ENCODE assay signal across 19 mouse cellular contexts in the genomic region with DNA sequence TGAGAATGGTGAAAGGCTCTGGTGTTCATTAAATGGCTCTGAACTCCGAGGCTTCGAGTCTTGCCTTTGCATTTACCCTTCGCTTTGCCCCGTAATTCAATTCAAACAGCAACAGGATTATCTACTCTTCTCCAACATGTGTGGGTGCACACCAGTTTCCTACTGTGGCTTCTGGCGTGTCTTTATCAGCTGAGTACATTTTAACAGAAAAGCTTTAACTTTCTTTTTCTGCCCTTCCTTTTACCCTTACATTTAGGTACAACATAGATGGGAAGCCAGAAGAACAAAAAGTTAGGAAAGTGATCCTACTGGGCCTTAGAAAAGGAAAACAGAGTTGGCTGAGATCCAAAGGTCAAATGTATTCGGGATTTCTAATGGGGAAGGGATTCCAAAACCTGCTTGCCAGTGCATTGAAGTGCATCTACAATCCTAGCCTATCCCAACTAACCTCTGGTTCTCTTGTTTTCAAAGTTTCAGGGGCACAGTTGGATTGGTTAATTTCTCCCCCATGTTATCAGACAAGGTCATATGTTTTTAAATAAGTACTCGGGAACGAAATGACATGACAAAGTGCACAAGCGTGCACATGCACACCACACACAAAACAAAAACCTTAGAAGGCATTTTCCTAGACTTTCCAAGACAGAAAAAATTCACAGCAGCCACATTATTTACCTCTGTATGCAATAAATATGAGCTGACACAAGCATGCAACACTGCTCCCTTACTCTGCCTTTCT.
A peak's percentile ranks its signal among the peaks of the same experiment; 100 is the strongest.
DNase-seq lines count a peak whose midpoint lies in the region; ATAC-seq and TF ChIP-seq lines count a peak whose summit lies in the region.
"Had no signal": no experiment of that assay in that cellular context is flagged by ENCODE, and none has a peak within 500 bp of the region (broad histone marks: within the 10 kb centered on the region; RNA-seq: fewer than 3 reads in every experiment).

No protein-coding gene starts in this region.

- H3K4me1 ChIP-seq in heart, embryonic 13.5 days, result peaks cover 68% of the 10 kb centered on the region
- peaks cover 21 to 44% of the 10 kb centered on the region in 2 experiments for H3K4me1 ChIP-seq in MEL (ENCODE audit: control insufficient read depth in 1 of 2, insufficient read depth in 2 of 2, low read length in 2 of 2)
- H3K4me1 ChIP-seq in liver, embryonic 15.5 days (replicated peaks), result peaks cover 4% of the 10 kb centered on the region; the same call in 1 of the 2 replicates
- H3K4me1 ChIP-seq: embryonic facial prominence, embryonic 13.5 days; hindbrain, embryonic 15.5 days; intestine, embryonic 15.5 days; neural tube, embryonic 12.5 days had no signal

- no peak for TF ChIP-seq CTCF in MEL (IDR thresholded peaks at IDR 0.05 in 2 of 3, conservative IDR thresholded peaks at IDR 0.05 in 1 of 3; ENCODE audit: control insufficient read depth in 1 of 3, insufficient read depth in 1 of 3, low read depth in 2 of 3, low read length in 3 of 3, poor library complexity in 1 of 3, severe bottlenecking in 1 of 3)

- H3K4me3 ChIP-seq in heart, embryonic 13.5 days, result no peak overlapping the region
- peak overlapping the region; percentile 49 to 51 for H3K4me3 ChIP-seq in MEL (ENCODE audit: control insufficient read depth in 1 of 2, insufficient read depth in 1 of 2, low read depth in 2 of 2, low read length in 2 of 2)
- H3K4me3 ChIP-seq in liver, embryonic 15.5 days (replicated peaks), result no peak overlapping the region
- H3K4me3 ChIP-seq: embryonic facial prominence, embryonic 13.5 days; hindbrain, embryonic 15.5 days; intestine, embryonic 15.5 days; neural tube, embryonic 12.5 days had no signal

- intact Hi-C loops in heart, postnatal 14 days (cut with DNase I), result no loop called here
- intact Hi-C loops in gastrocnemius, postnatal 36 days (cut with DNase I), result no loop called here

- DNase-seq in heart, postnatal 14 days, result no peak
- peak; percentile 91 for DNase-seq in MEL (ENCODE audit: low read depth, low spot score)
- DNase-seq in right cerebral cortex, adult 18-20 months, result no peak
- DNase-seq in gastrocnemius, postnatal 36 days, result no peak
- DNase-seq in right cerebral cortex, postnatal 36 days (ENCODE audit: low spot score in 2 of 2), result no peak
- DNase-seq: cerebellum, adult 9-11 months; kidney, adult 9 months; kidney, postnatal 25 days; thymus, postnatal 25 days had no signal

- no peak; the same call in 1 of the 2 replicates for TF ChIP-seq RAD21 in MEL (IDR thresholded peaks at IDR 0.05; ENCODE audit: low read depth, low read length)

- H3K27me3 ChIP-seq in heart, embryonic 13.5 days (replicated peaks), result no peaks in the 10 kb centered on the region
- H3K27me3 ChIP-seq in MEL (ENCODE audit: control insufficient read depth in 1 of 2, insufficient read depth in 2 of 2, low read length in 2 of 2), result no peaks in the 10 kb centered on the region
- no peaks in the 10 kb centered on the region for H3K27me3 ChIP-seq in liver, embryonic 15.5 days
- H3K27me3 ChIP-seq: embryonic facial prominence, embryonic 13.5 days; hindbrain, embryonic 15.5 days; intestine, embryonic 15.5 days; neural tube, embryonic 12.5 days had no signal

- H3K9ac ChIP-seq in heart, embryonic 13.5 days, result no peak overlapping the region
- H3K9ac ChIP-seq in MEL (ENCODE audit: control insufficient read depth, low read depth, low read length, poor library complexity, severe bottlenecking), result peak overlapping the region; percentile 57
- no peak overlapping the region for H3K9ac ChIP-seq in liver, embryonic 15.5 days
- H3K9ac ChIP-seq: embryonic facial prominence, embryonic 13.5 days; hindbrain, embryonic 15.5 days; intestine, embryonic 15.5 days; neural tube, embryonic 12.5 days had no signal

- WGBS in heart, embryonic 13.5 days, result 55% methylated on average over 9 of the region's 9 CpGs
- WGBS in liver, embryonic 15.5 days (ENCODE audit: insufficient replicate concordance), result 21% methylated on average over 9 of the region's 9 CpGs

- no peak for ATAC-seq in heart, embryonic 13.5 days (ENCODE audit: extremely low read depth, insufficient number of reproducible peaks, low FRiP score, low TSS enrichment)
- peak; percentile 90 for ATAC-seq in common myeloid progenitor, adult 5-6 weeks (replicated peaks; ENCODE audit: low read depth, poor library complexity, severe bottlenecking)
- peak; percentile 47 for ATAC-seq in liver, embryonic 15.5 days (ENCODE audit: insufficient read depth)
- ATAC-seq: forebrain, embryonic 16.5 days; intestine, embryonic 15.5 days had no signal

- H3K27ac ChIP-seq in heart, embryonic 13.5 days (replicated peaks), result peak overlapping the region; percentile 8
- peak overlapping the region; percentile 99 for H3K27ac ChIP-seq in MEL (ENCODE audit: control insufficient read depth, low read depth, low read length)
- no peak overlapping the region for H3K27ac ChIP-seq in liver, embryonic 15.5 days (replicated peaks)
- H3K27ac ChIP-seq: embryonic facial prominence, embryonic 13.5 days; hindbrain, embryonic 15.5 days; intestine, embryonic 15.5 days; neural tube, embryonic 12.5 days had no signal

- no peak overlapping the region for H3K4me2 ChIP-seq in heart, embryonic 13.5 days
- H3K4me2 ChIP-seq in liver, embryonic 15.5 days, result no peak overlapping the region
- H3K4me2 ChIP-seq: embryonic facial prominence, embryonic 13.5 days; hindbrain, embryonic 15.5 days; intestine, embryonic 15.5 days; midbrain, embryonic 11.5 days; neural tube, embryonic 12.5 days had no signal

- H3K79me2 ChIP-seq in MEL (ENCODE audit: control insufficient read depth, insufficient read depth, low read length, poor library complexity), result no peaks in the 10 kb centered on the region

- no peaks in the 10 kb centered on the region for H3K9me3 ChIP-seq in heart, embryonic 13.5 days
- H3K9me3 ChIP-seq in MEL (replicated peaks; ENCODE audit: insufficient read depth, low read length), result no peaks in the 10 kb centered on the region
- H3K9me3 ChIP-seq in liver, embryonic 15.5 days (replicated peaks), result no peaks in the 10 kb centered on the region
- H3K9me3 ChIP-seq: embryonic facial prominence, embryonic 13.5 days; hindbrain, embryonic 15.5 days; intestine, embryonic 15.5 days; neural tube, embryonic 12.5 days had no signal

- H3K36me3 ChIP-seq in heart, embryonic 13.5 days, result peaks cover 6% of the 10 kb centered on the region; the same call in 1 of the 2 replicates
- H3K36me3 ChIP-seq in MEL (ENCODE audit: control insufficient read depth in 1 of 2, insufficient read depth in 2 of 2, low read length in 2 of 2), result peaks cover 0 to 61% of the 10 kb centered on the region in 2 experiments; a peak in 2 of 4 replicates
- no peaks in the 10 kb centered on the region for H3K36me3 ChIP-seq in liver, embryonic 15.5 days (replicated peaks)
- H3K36me3 ChIP-seq: embryonic facial prominence, embryonic 13.5 days; G1E; hindbrain, embryonic 15.5 days; intestine, embryonic 15.5 days; neural tube, embryonic 12.5 days had no signal

- no peak for TF ChIP-seq POLR2A in MEL (IDR thresholded peaks at IDR 0.05; ENCODE audit: control insufficient read depth in 1 of 2, insufficient read depth in 1 of 2, low read depth in 1 of 2, low read length in 2 of 2, poor library complexity in 1 of 2)

- peak; percentile 99 to 100 for TF ChIP-seq EP300 in MEL (IDR thresholded peaks at IDR 0.05; ENCODE audit: low read depth in 1 of 2, low read length in 2 of 2)

TF ChIP-seq in MEL, 35 proteins besides CTCF, POLR2A, EP300 and RAD21 (continues in another document):
- TF ChIP-seq NRF1 (IDR thresholded peaks at IDR 0.05; ENCODE audit: insufficient read depth, low read depth, low read length, poor library complexity, severe bottlenecking) (no peak), RCOR1 (IDR thresholded peaks at IDR 0.05; ENCODE audit: low read depth, low read length) (peak; percentile 94), CHD2 (IDR thresholded peaks at IDR 0.05; ENCODE audit: low read length) (no peak; the same call in none of the 2 replicates), ZKSCAN1 (IDR thresholded peaks at IDR 0.05; ENCODE audit: low read depth, low read length) (no peak), ELF1 (IDR thresholded peaks at IDR 0.05; ENCODE audit: low read depth, low read length) (no peak), GATA1 (IDR thresholded peaks at IDR 0.05; ENCODE audit: low read depth, low read length) (peak; percentile 97), MAFK (IDR thresholded peaks at IDR 0.05; ENCODE audit: borderline replicate concordance, low read depth, low read length) (no peak; the same call in 1 of the 2 replicates), MYC (IDR thresholded peaks at IDR 0.05; ENCODE audit: low read depth, low read length) (peak; percentile 80), BHLHE40 (IDR thresholded peaks at IDR 0.05; ENCODE audit: borderline replicate concordance, low read depth, low read length) (peak; percentile 76; the same call in 1 of the 2 replicates), JUND (IDR thresholded peaks at IDR 0.05; ENCODE audit: low read depth, low read length) (peak; percentile 69), KAT2A (conservative IDR thresholded peaks at IDR 0.05; ENCODE audit: low read depth, low read length) (peak; percentile 26; the same call in 1 of the 2 replicates), TAL1 (IDR thresholded peaks at IDR 0.05; ENCODE audit: low read length) (peak; percentile 81), USF2 (IDR thresholded peaks at IDR 0.05; ENCODE audit: borderline replicate concordance in 1 of 2, insufficient read depth in 1 of 2, low read depth in 1 of 2, low read length in 2 of 2) (no peak), ZMIZ1 (IDR thresholded peaks at IDR 0.05; ENCODE audit: low read depth, low read length) (no peak; the same call in 1 of the 2 replicates), MAX (IDR thresholded peaks at IDR 0.05; ENCODE audit: low read length) (peak; percentile 70), E2F4 (IDR thresholded peaks at IDR 0.05; ENCODE audit: borderline replicate concordance, low read depth, low read length) (peak; percentile 40; the same call in 1 of the 2 replicates), TCF12 (IDR thresholded peaks at IDR 0.05; ENCODE audit: low read depth, low read length) (peak; percentile 97), UBTF (IDR thresholded peaks at IDR 0.05; ENCODE audit: borderline replicate concordance, insufficient read depth, low read depth, low read length) (no peak), MEF2A (IDR thresholded peaks at IDR 0.05; ENCODE audit: extremely low read depth, insufficient replicate concordance, low read depth, low read length, poor library complexity, severe bottlenecking) (no peak), POLR2AphosphoS2 (IDR thresholded peaks at IDR 0.05; ENCODE audit: low read length) (peak; percentile 43; the same call in 1 of the 2 replicates), ETS1 (IDR thresholded peaks at IDR 0.05; ENCODE audit: low read depth, low read length) (peak; percentile 97), GABPA (IDR thresholded peaks at IDR 0.05; ENCODE audit: low read depth, low read length) (no peak), MYB (IDR thresholded peaks at IDR 0.05; ENCODE audit: low read depth, low read length) (peak; percentile 96), MXI1 (IDR thresholded peaks at IDR 0.05; ENCODE audit: low read depth, low read length) (peak; percentile 92), USF1 (IDR thresholded peaks at IDR 0.05; ENCODE audit: low read depth, low read length) (0 out of 2 replicates have a peak, but pooled peaks have one; percentile 23)

Comparison
In these comparisons a context has a peak if more than half of its experiments do, and no peak if none do; other contexts are left out.
1. H3K4me3 ChIP-seq: peak in MEL (2 of 2); none in heart, embryonic 13.5 days (single experiment) and liver, embryonic 15.5 days (single experiment).